Mouse (Mus musculus): ENCODE measurements around the gene Sntg2.

DNA sequence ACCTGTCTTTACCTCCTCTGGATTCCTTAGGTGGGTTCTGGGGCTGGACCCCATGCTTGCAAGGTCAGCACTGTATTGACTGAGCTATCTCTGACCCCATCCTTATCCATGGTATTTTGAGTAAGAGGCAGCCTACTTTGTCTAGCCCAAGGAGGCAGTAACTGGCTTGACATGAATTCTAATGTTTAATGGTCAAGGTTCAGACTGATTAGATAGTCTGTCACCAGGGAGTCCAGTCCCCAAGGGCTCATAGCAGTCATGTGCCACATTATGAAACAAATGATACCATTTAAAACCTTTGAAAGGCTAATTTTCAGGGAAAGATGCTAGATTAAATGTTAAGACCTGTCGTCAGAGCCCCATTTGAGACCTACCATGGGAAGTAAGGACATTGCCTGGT is 174.9 kb downstream of the Sntg2 start:
- no peak for TF ChIP-seq EP300 (IDR thresholded peaks at IDR 0.05; ENCODE audit: low read depth)
- TF ChIP-seq CTCF (IDR thresholded peaks at IDR 0.05; ENCODE audit: low read depth), result no peak

Measured in liver, embryonic 14.5 days (tissue).